Mouse (Mus musculus): Measurements from ENCODE around the gene Psmc6. TPM values are rescaled to one million over a fixed set of nuclear protein-coding genes. Genes with fewer than 3 reads are reported as not detected.
A peak's percentile ranks its signal among the peaks of the same experiment; 100 is the strongest.

The Psmc6 gene
- 135 and 139 TPM in 2 replicates for polyA plus RNA-seq (2015; fragmentation: Nextera tagmentation; extraction: Ambion mirVana)

GRCm38 (mm10) chr14:45329589-45330181, at the start of gene Psmc6:
Gene Psmc6, plus strand, starts transcription at chr14:45329788.
- peak; percentile 96 for ATAC-seq (ENCODE audit: insufficient read depth, low FRiP score, low read depth)
- Histone ChIP-seq H3K4me2 (peak within 1 kb of the TSS; percentile 58), H3K9me3 (no peaks in the 10 kb centered on the region), H3K36me3 (peaks cover 15% of the 10 kb centered on the region; the same call in 1 of the 2 replicates), H3K4me1 (peaks cover 2% of the 10 kb centered on the region; the same call in 1 of the 2 replicates), H3K27ac (peak within 1 kb of the TSS; percentile 80), H3K27me3 (replicated peaks) (no peaks in the 10 kb centered on the region), H3K9ac (peak within 1 kb of the TSS; percentile 83), H3K4me3 (replicated peaks) (peak within 1 kb of the TSS; percentile 94)
- under 1% methylated on average over 44 of the region's 44 CpGs for WGBS

- Histone ChIP-seq H3K36me3 (no peaks in the 10 kb centered on the region), H3K27me3 (replicated peaks) (no peaks in the 10 kb centered on the region), H3K9me3 (no peaks in the 10 kb centered on the region), H3K4me3 (replicated peaks) (no peak overlapping the region), H3K4me1 (no peaks in the 10 kb centered on the region), H3K9ac (no peak overlapping the region), H3K27ac (no peak overlapping the region), H3K4me2 (no peak overlapping the region)
- WGBS, result 83% methylated on average over 3 of the region's 3 CpGs
- no peak for ATAC-seq (ENCODE audit: insufficient read depth, low FRiP score, low read depth)
Observed at GRCm38 (mm10) chr14:45282066-45282465, 47.5 kb upstream of the Psmc6 start.

GRCm38 (mm10) chr14:45291608-45292007, 38.0 kb upstream of the Psmc6 start:
- H3K4me2 ChIP-seq, result no peak overlapping the region
- H3K4me3 ChIP-seq (replicated peaks), result no peak overlapping the region
- H3K9ac ChIP-seq, result no peak overlapping the region
- no peaks in the 10 kb centered on the region for H3K4me1 ChIP-seq
- no peaks in the 10 kb centered on the region for H3K27me3 ChIP-seq (replicated peaks)
- no peak overlapping the region for H3K27ac ChIP-seq
- no peaks in the 10 kb centered on the region for H3K36me3 ChIP-seq
- ATAC-seq (ENCODE audit: insufficient read depth, low FRiP score, low read depth), result no peak
- H3K9me3 ChIP-seq, result no peaks in the 10 kb centered on the region
- 79% methylated on average over 4 of the region's 4 CpGs for WGBS

DNA sequence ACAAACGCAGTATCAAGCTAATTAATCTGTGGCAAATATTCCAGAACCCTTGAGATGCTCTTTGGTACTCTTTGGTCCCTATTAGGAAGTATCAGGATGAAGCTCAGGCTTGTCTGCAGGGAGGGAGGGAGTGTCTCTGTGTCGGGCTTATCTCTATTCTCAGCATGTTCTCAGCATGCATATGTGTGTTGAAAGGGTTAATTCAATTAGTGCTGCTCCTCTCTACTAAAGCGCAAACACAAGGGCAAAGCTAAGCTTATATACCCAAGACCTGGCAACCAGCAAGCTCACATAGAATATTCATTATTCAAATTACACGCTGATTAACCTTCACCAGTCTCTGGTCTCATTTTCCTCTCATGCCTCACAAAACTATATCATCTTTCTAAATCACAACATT, 25.6 kb upstream of the Psmc6 start:
- H3K9ac ChIP-seq, result no peak overlapping the region
- no peaks in the 10 kb centered on the region for H3K27me3 ChIP-seq (replicated peaks)
- no peak for ATAC-seq (ENCODE audit: insufficient read depth, low FRiP score, low read depth)
- H3K4me1 ChIP-seq, result no peaks in the 10 kb centered on the region
- WGBS, result 72% methylated on average over 4 of the region's 4 CpGs
- no peak overlapping the region for H3K4me2 ChIP-seq
- H3K27ac ChIP-seq, result no peak overlapping the region
- no peak overlapping the region for H3K4me3 ChIP-seq (replicated peaks)
- H3K36me3 ChIP-seq, result peaks cover 15% of the 10 kb centered on the region; the same call in 1 of the 2 replicates
- no peaks in the 10 kb centered on the region for H3K9me3 ChIP-seq

GRCm38 (mm10) chr14:45304389-45304788, 25.2 kb upstream of the Psmc6 start:
- Histone ChIP-seq H3K4me2 (no peak overlapping the region), H3K4me1 (no peaks in the 10 kb centered on the region), H3K9ac (no peak overlapping the region), H3K9me3 (no peaks in the 10 kb centered on the region), H3K36me3 (peaks cover 15% of the 10 kb centered on the region; the same call in 1 of the 2 replicates), H3K27ac (no peak overlapping the region), H3K27me3 (replicated peaks) (no peaks in the 10 kb centered on the region), H3K4me3 (replicated peaks) (no peak overlapping the region)
- WGBS, result 74% methylated on average over 4 of the region's 4 CpGs
- ATAC-seq (ENCODE audit: insufficient read depth, low FRiP score, low read depth), result no peak

DNA sequence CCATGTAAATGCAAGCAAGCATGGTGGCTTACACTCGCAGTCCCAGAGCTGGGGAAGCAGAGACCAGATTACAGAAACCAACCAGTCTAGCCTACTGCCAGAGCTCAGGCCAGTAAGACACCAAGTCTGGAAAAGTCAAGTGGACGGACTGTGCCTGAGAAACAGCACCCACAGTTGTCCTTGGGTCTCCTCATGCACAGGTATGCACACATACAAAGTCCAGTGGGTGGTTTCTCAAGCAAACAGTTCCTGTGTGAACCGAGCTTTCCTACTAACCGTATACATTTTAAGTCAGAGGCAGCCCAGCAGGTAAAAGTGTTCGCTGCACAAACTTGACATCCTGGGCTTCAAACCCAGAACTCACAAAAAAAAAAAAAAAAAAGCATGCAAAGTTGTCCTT, 23.7 kb upstream of the Psmc6 start:
- ATAC-seq (ENCODE audit: insufficient read depth, low FRiP score, low read depth), result no peak
- Histone ChIP-seq H3K36me3 (peaks cover 11% of the 10 kb centered on the region; the same call in 1 of the 2 replicates), H3K4me1 (no peaks in the 10 kb centered on the region), H3K9ac (no peak overlapping the region), H3K27me3 (replicated peaks) (no peaks in the 10 kb centered on the region), H3K4me3 (replicated peaks) (no peak overlapping the region), H3K9me3 (no peaks in the 10 kb centered on the region), H3K27ac (no peak overlapping the region), H3K4me2 (no peak overlapping the region)
- WGBS, result 91% methylated on average over 5 of the region's 5 CpGs

DNA sequence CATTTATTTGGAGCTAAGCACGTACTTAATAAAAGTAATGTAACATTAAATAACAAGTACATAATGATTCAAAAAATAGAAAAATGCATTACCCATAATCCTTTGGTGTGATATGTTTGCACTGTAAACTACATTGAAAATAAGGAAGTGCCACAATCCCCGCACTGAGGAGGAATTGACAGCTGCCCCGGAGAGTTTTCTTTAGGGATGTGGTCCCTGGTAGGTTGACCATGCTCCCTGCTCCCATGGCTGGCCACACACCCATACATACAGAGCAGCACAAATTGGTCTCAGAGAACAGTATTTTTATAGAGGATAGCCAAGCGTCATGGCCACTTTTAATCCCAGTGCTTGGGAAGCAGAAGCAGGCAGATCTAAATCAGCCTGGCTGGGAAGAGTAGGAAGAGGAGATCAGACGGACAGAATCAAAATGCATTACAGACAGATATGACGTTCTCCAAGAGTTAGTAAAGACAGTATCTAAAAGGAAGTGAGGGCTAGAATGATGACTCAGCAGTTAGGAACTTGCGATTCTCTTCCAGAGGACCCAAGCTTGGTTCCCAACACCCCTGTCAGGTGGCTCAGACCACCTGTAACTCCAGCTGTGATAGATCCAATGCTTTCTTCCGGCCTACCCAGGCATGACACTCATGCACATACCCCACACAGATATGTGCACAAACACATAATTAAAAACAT, 21.8 kb upstream of the Psmc6 start:
- no peak for ATAC-seq (ENCODE audit: insufficient read depth, low FRiP score, low read depth)
- Histone ChIP-seq H3K4me3 (replicated peaks) (no peak overlapping the region), H3K9me3 (no peaks in the 10 kb centered on the region), H3K4me2 (no peak overlapping the region), H3K9ac (no peak overlapping the region), H3K36me3 (peaks cover 4% of the 10 kb centered on the region; the same call in 1 of the 2 replicates), H3K27me3 (replicated peaks) (no peaks in the 10 kb centered on the region), H3K4me1 (no peaks in the 10 kb centered on the region), H3K27ac (no peak overlapping the region)
- 90% methylated on average over 8 of the region's 8 CpGs for WGBS

- no peak overlapping the region for H3K4me3 ChIP-seq (replicated peaks)
- no peak for ATAC-seq (ENCODE audit: insufficient read depth, low FRiP score, low read depth)
Observed at GRCm38 (mm10) chr14:45309646-45310045, 19.9 kb upstream of the Psmc6 start.

DNA sequence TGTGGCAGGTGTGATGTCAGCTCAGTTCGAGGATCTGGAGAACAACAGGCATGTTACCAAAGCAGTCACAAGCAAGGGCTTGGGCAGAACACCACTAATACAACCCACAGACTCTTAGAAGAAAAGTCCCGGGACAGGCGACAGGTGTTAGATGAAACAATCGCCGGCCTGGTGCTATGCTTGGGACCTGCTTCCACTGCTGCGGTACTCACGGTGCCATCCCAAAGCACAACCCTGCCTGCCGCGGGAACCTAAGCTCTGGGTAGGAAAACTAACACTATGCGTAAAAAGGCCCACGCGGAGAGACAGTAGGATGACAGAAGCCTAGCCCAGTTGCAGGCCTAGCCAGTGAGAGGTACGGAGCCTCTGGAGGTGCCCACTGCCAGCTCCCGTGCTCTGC, 19.5 kb upstream of the Psmc6 start:
- ATAC-seq (ENCODE audit: insufficient read depth, low FRiP score, low read depth), result no peak
- Histone ChIP-seq H3K4me1 (no peaks in the 10 kb centered on the region), H3K4me3 (replicated peaks) (no peak overlapping the region), H3K9ac (no peak overlapping the region), H3K4me2 (no peak overlapping the region), H3K36me3 (no peaks in the 10 kb centered on the region), H3K27ac (no peak overlapping the region), H3K27me3 (replicated peaks) (no peaks in the 10 kb centered on the region), H3K9me3 (no peaks in the 10 kb centered on the region)
- 92% methylated on average over 14 of the region's 14 CpGs for WGBS

More at GRCm38 (mm10) chr14:45309646-45310045, 19.9 kb upstream of the Psmc6 start:
- no peaks in the 10 kb centered on the region for H3K27me3 ChIP-seq (replicated peaks)
- no peaks in the 10 kb centered on the region for H3K4me1 ChIP-seq
- no peaks in the 10 kb centered on the region for H3K9me3 ChIP-seq
- WGBS, result 80% methylated on average over 13 of the region's 13 CpGs
- no peak overlapping the region for H3K9ac ChIP-seq
- H3K4me2 ChIP-seq, result no peak overlapping the region
- H3K36me3 ChIP-seq, result no peaks in the 10 kb centered on the region
- no peak overlapping the region for H3K27ac ChIP-seq

GRCm38 (mm10) chr14:45316927-45317326, 12.7 kb upstream of the Psmc6 start:
- Histone ChIP-seq H3K27ac (no peak overlapping the region), H3K9me3 (no peaks in the 10 kb centered on the region), H3K9ac (no peak overlapping the region), H3K36me3 (no peaks in the 10 kb centered on the region), H3K4me3 (replicated peaks) (peak overlapping the region; percentile 85), H3K4me1 (no peaks in the 10 kb centered on the region), H3K27me3 (replicated peaks) (no peaks in the 10 kb centered on the region), H3K4me2 (peak overlapping the region; percentile 57)
- ATAC-seq (ENCODE audit: insufficient read depth, low FRiP score, low read depth), result no peak
- WGBS, result 60% methylated on average over 5 of the region's 5 CpGs

- no peaks in the 10 kb centered on the region for H3K36me3 ChIP-seq
- peak overlapping the region; percentile 95 for H3K27ac ChIP-seq
- 0 out of 2 replicates have a peak, but pooled peaks have one; percentile 21 for ATAC-seq (ENCODE audit: insufficient read depth, low FRiP score, low read depth)
- peak overlapping the region; percentile 92 for H3K9ac ChIP-seq
- H3K4me3 ChIP-seq (replicated peaks), result peak overlapping the region; percentile 85
- H3K4me2 ChIP-seq, result peak overlapping the region; percentile 57
- no peaks in the 10 kb centered on the region for H3K4me1 ChIP-seq
- no peaks in the 10 kb centered on the region for H3K9me3 ChIP-seq
- H3K27me3 ChIP-seq (replicated peaks), result no peaks in the 10 kb centered on the region
- under 1% methylated on average over 38 of the region's 38 CpGs for WGBS
Observed at GRCm38 (mm10) chr14:45317921-45318411, 11.6 kb upstream of the Psmc6 start.

Measured in stomach, embryonic 15.5 days (tissue).